Mouse (Mus musculus): ENCODE results near the gene Pmpca.

Pmpca gene

DNA sequence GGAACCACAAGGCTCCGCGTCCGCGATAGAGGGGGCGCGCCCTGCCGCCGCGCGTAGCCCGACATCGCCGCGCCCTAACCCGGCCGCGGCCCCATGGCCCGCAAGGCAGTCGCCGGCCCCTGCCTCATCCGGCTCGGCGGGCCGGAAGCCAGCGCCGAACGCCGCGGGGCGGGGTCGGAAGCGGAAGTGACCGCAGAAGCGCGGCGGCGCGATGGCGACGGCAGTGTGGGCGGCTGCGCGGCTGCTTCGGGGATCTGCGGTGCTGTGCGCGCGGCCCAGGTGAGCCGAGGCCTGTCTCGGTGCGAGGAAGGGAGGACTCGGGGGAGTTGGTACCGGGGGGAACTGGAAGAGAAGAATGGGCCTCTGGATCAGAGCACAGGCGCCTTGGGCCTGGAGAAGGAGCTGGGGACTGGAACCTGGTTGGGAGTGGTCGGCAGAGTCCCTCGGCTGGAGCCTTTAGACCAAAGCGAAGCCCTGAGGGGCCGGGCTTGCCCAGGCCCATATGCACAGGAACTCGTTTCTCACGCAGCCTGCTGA is at the start of gene Pmpca, which contains the start of gene Entr1:
Gene Pmpca, plus strand, starts transcription at position 186 of the 537 bp plus-strand sequence.
Gene Entr1, minus strand, starts transcription at position 163 of the 537 bp plus-strand sequence.
- DNase-seq (ENCODE audit: low spot score): peak; percentile 77

- no peak for DNase-seq (ENCODE audit: low spot score)
These were observed 47.6 kb upstream of the Pmpca start for GRCm38 (mm10) chr2:26341510-26341981.

GRCm38 (mm10) chr2:26342044-26342443 is 47.1 kb upstream of the Pmpca start:
- peak; percentile 36 for DNase-seq (ENCODE audit: low spot score)

DNA sequence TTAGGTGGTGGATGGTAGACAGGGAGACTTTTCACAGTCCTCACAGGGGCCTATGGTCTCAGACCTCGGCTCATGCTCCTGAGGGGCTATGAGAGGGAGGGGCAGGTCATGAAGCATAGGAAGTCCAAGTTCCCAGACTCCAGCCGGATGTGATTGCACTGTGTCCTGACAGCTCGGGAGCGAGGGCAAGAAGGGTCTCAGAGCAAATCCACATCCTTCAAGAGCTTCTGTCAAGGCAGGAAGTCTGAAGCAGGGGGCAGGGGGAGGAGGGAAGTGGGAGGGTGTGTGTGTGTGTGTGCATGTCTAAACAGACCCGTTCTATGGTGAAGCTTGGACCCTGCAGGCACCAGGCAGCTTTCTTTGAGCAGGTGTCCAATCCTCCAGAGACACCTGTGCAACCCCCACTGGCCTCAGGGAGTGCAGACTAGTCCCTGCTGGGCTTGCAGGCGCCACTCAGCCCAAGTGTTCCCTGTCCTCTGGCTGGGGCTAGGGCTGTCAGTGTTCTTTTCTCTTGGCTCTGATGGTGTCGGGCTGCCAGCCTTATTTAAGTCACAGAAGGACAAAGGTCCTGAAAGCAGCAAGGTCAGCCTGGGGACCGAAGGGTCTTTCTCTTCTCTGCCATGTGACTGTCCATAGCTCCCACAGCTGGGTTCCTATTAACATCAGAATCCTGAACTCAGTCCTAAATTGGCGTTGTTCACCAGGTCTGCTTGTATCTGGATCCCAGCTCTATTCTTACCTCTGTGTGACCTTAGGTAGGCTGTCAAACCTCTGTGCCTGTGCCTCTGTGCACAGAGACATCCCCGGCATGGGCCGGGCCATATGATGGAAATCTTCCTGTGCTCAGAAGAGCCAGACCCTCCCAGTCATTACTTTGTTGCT is 46.3 kb upstream of the Pmpca start:
- no peak for DNase-seq (ENCODE audit: low spot score)

GRCm38 (mm10) chr2:26348241-26348640 is 40.9 kb upstream of the Pmpca start:
- no peak for DNase-seq (ENCODE audit: low spot score)

- DNase-seq (ENCODE audit: low spot score): peak; percentile 90
These were observed 37.5 kb upstream of the Pmpca start, which contains the start of gene Dnlz for GRCm38 (mm10) chr2:26351358-26352290. Gene Dnlz, minus strand, starts transcription at chr2:26352110.

DNA sequence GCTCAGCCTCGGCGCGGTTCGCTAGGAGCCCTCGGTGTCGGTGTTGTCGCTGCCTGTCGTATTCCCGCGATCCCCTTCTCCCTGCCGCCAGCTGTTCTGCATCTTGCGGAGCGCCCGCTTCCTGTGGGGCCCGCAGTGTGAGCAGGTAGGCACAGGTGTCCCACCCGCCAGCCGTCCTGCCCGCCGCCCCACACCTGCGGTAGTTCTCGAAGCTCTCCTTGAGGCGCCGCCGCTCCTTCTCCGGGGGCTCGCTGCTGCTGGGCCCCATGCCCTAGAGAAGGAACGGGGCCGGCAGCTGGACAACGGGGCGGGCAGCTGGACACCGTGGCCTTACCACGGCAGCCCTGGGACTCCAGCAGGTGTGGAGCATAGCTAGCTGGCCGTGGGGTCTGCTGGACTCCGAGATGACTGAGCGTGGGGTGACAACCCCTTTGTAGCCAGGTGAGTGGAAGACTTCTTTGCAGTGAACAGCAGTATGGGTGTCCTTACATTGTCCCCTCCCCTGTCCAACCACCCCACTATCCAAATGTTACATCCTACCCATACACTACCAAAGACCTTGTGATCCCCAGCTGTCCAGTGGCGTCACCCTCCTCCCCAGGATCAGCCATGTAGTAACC is 36.7 kb upstream of the Pmpca start:
- DNase-seq (ENCODE audit: low spot score): peak; percentile 24

- DNase-seq (ENCODE audit: low spot score): no peak
These were observed 35.8 kb upstream of the Pmpca start for GRCm38 (mm10) chr2:26353066-26353980.

DNA sequence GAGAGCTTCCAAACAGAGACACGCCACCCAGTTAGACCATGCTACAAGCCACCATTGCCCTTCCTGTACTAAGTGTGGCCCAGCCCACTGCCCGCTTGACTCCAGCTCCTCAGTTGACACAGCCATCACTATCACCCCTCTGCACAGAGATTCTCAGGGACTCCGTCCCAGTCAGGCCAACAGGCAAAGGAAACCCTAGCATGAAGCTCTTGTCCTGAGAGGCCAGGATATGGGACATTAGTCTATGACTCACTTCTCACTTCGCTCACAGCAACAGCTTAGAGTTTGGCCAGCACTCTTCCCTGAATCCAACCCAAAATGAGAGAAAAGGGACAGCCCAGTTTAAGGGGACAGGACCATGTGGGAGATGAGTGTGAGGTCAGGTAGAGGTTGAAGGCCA is 34.7 kb upstream of the Pmpca start:
- DNase-seq (ENCODE audit: low spot score): no peak

GRCm38 (mm10) chr2:26356231-26356630 is 32.9 kb upstream of the Pmpca start:
- DNase-seq (ENCODE audit: low spot score): no peak

DNA sequence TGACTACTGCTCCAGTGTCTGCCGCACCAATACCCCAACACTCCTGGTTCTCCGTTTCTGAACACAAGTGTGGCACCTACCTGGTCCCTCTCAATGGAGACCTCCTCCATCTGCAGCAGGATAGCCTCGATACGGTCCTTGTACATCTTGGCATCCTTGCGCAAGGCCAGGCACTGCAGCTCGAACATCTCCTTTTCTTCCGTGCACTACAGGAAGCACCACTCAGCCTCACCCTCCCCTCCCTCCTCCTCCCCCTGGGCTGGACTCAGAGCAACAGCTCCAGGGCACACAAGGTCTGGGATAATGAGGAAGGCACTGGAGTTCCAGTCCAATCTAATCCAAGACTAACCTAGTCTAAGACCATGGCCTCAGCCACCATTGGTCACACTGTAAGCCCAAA is 32.5 kb upstream of the Pmpca start:
- DNase-seq (ENCODE audit: low spot score): no peak

- DNase-seq (ENCODE audit: low spot score): no peak
These were observed 31.7 kb upstream of the Pmpca start for GRCm38 (mm10) chr2:26357484-26357883.

GRCm38 (mm10) chr2:26358667-26359320 is 30.3 kb upstream of the Pmpca start:
- no peak for DNase-seq (ENCODE audit: low spot score)

GRCm38 (mm10) chr2:26359983-26360382 is 29.2 kb upstream of the Pmpca start:
- no peak for DNase-seq (ENCODE audit: low spot score)

DNA sequence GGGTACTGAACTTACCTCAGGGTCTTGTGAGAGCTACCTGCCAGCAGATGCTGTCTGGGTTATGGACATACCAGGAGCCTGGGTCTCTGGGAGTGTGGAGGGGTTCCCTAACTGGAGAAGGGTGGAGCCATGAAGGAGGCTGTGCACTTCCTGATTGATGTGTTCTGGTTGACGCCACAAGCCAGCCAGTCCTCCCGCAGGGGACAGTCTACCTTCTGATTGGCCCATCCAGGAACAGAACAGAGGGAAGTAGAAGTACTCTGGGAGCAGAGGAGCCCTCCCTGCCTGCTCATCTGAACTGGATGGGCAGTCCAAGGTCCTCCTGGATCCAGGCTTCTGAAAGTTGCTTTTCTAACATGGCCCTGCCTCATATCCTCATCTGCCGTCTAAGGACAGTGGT is 28.4 kb upstream of the Pmpca start, which contains the start of gene Card9:
Gene Card9, minus strand, starts transcription at position 147 of the 400 bp plus-strand sequence.
- no peak for DNase-seq (ENCODE audit: low spot score)

- no peak for DNase-seq (ENCODE audit: low spot score)
These were observed 26.1 kb upstream of the Pmpca start for GRCm38 (mm10) chr2:26362991-26363390.

GRCm38 (mm10) chr2:26363481-26363880 is 25.7 kb upstream of the Pmpca start:
- DNase-seq (ENCODE audit: low spot score): no peak

DNA sequence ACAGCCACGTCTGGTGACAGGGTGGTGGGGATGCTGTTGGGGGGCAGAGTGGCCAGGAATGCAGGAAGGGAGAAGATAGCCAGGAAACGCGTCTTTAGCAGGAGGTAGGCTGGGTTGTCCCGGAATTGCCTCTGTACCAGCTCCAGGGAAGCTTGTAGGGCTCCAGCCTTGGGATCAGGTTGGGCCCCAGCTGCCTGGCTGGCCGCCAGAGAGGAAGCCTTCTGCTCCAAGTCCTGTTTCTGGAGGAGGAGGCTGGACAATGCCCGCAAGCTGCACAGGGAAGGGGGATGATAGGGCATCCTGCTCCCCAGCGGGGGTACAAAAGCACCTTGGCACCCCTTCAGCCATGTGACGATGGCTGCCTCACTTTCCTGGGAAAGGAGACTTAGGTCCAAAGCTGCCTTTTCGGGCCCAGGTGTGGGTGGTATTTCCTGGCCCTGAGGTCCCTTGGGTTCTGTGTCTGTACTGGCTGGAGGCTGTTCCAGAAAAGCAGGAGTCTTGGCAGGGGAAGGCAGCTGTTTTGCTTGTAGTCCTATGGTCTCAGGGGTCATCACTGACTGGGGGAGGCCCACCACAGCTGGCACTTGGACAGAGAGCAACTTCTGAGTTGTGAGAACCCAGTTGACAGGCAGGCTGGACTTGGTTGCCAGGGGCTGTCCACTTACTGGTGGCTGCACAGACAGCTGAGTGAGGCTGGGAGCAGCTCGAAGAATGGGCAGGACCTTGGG is 24.2 kb upstream of the Pmpca start:
- peak; percentile 73 for DNase-seq (ENCODE audit: low spot score)

- no peak for DNase-seq (ENCODE audit: low spot score)
These were observed 21.2 kb upstream of the Pmpca start for GRCm38 (mm10) chr2:26367911-26368310.
